In the genomic region with DNA sequence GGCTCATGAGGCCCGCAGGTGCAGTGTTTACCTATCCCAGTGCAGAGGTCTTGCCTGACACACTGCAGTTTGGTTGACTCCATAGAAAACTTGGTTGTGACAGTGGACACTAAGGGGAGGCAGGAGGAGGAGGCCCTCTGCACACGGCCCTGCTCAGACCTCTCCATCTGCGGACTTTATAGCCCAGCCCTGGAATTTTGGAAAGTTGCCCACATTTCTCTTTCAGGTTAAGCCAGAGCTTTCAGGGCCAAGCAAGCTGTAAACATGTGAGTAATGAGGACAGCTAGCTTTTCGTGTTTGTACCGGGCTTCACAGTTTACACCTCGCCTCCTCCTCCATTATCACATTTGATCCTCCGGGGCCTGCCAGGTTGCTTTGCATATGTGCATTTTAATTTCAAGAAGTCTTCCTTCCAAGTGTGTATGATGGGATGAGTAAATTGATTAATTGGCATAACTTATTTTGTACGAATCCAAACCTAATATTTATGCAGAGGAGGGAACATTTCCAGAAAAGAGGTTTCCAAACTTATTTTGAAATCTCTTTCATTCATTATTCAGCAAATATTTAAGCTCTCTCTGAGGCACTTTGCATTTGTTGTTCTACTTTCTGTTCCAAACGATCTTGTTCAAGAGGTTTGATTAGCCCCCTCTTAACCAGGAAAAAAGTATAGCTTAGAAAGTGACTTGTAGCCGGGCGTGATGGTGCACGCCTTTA, we compare ENCODE assay signal across 10 mouse cellular contexts.
DNase-seq lines count a peak whose midpoint lies in the region; ATAC-seq and TF ChIP-seq lines count a peak whose summit lies in the region.
"Had no signal": no experiment of that assay in that cellular context is flagged by ENCODE, and none has a peak within 500 bp of the region (broad histone marks: within the 10 kb centered on the region; RNA-seq: fewer than 3 reads in every experiment).

No protein-coding gene starts in this region.

- no peaks in the 10 kb centered on the region for H3K27me3 ChIP-seq in kidney, embryonic 15.5 days
- H3K27me3 ChIP-seq: megakaryocyte, embryonic 14.5 days had no signal

- peaks cover 69% of the 10 kb centered on the region for H3K36me3 ChIP-seq in kidney, embryonic 15.5 days

- intact Hi-C loops in gastrocnemius, adult 2 months (cut with DNase I): no loop called here
- intact Hi-C loops in left cerebral cortex, postnatal 25 days (cut with DNase I): no loop called here

- peaks cover 49% of the 10 kb centered on the region for H3K4me1 ChIP-seq in kidney, embryonic 15.5 days

- no peak for DNase-seq in gastrocnemius, adult 2 months
- no peak for DNase-seq in gastrocnemius, postnatal 4 days (ENCODE audit: low spot score in 2 of 2)
- peak; percentile 61 for DNase-seq in ovary, adult 18-20 months (ENCODE audit: low spot score)
- no peak for DNase-seq in ovary, postnatal 10 days (ENCODE audit: low spot score)
- peak; percentile 51 for DNase-seq in ovary, postnatal 14 days (ENCODE audit: low spot score)
- no peak for DNase-seq in layer of hippocampus, adult 8-10 months (ENCODE audit: low spot score in 2 of 2)
- DNase-seq in left cerebral cortex, postnatal 25 days (ENCODE audit: low spot score in 2 of 2): no peak
- DNase-seq: thymus, adult 18-20 months had no signal

- TF ChIP-seq CTCF in gastrocnemius, adult 2 months (IDR thresholded peaks at IDR 0.05): no peak

- H3K27ac ChIP-seq in gastrocnemius, adult 2 months: peak overlapping the region; percentile 70
- H3K27ac ChIP-seq in kidney, embryonic 15.5 days: 0 out of 2 replicates have a peak overlapping the region, but pooled peaks have one; percentile 24

- no peak overlapping the region for H3K9ac ChIP-seq in kidney, embryonic 15.5 days

- peak; percentile 30; the same call in 1 of the 2 replicates for ATAC-seq in kidney, embryonic 15.5 days (replicated peaks; ENCODE audit: low FRiP score)

- 65% methylated on average over 12 of the region's 12 CpGs for WGBS in kidney, embryonic 15.5 days

- no peaks in the 10 kb centered on the region for H3K9me3 ChIP-seq in kidney, embryonic 15.5 days (replicated peaks)
- H3K9me3 ChIP-seq: megakaryocyte, embryonic 14.5 days had no signal

- H3K4me2 ChIP-seq in kidney, embryonic 15.5 days: no peak overlapping the region

- no peak overlapping the region for H3K4me3 ChIP-seq in gastrocnemius, adult 2 months
- no peak overlapping the region for H3K4me3 ChIP-seq in kidney, embryonic 15.5 days (replicated peaks)

Comparison
In these comparisons a context has a peak if more than half of its experiments do, and no peak if none do; other contexts are left out.
1. DNase-seq: peak in ovary, adult 18-20 months (single experiment) and ovary, postnatal 14 days (single experiment); none in gastrocnemius, adult 2 months (single experiment), gastrocnemius, postnatal 4 days (0 of 2), ovary, postnatal 10 days (single experiment), layer of hippocampus, adult 8-10 months (0 of 2) and left cerebral cortex, postnatal 25 days (0 of 2).